Comparison of ENCODE assay signal across 8 mouse cellular contexts in genomic region chr9:64812475-64812860, GRCm38 (mm10). TPM values are rescaled to one million over a fixed set of nuclear protein-coding genes. Genes with fewer than 3 reads are reported as not detected.
A peak's percentile ranks its signal among the peaks of the same experiment; 100 is the strongest.
DNase-seq lines count a peak whose midpoint lies in the region; ATAC-seq and TF ChIP-seq lines count a peak whose summit lies in the region.

No protein-coding gene starts in this region.

- peaks cover 5% of the 10 kb centered on the region for H3K4me1 ChIP-seq in kidney, embryonic 16.5 days (ENCODE audit: insufficient read depth, low read length)
- H3K4me1 ChIP-seq in kidney, adult 2 months (ENCODE audit: control insufficient read depth, insufficient read depth, low read length), result no peaks in the 10 kb centered on the region; the same call in 1 of the 2 replicates
- H3K4me1 ChIP-seq in embryonic facial prominence, embryonic 11.5 days (ENCODE audit: control insufficient read depth, insufficient read depth, low read length), result no peaks in the 10 kb centered on the region
- no peaks in the 10 kb centered on the region for H3K4me1 ChIP-seq in intestine, embryonic 15.5 days (replicated peaks)

- 25% methylated on average over 1 of the region's 1 CpGs for WGBS in kidney, embryonic 16.5 days
- WGBS in kidney, adult 2 months, result 51% methylated on average over 1 of the region's 1 CpGs
- 25% methylated on average over 1 of the region's 1 CpGs for WGBS in embryonic facial prominence, embryonic 11.5 days
- 56% methylated on average over 1 of the region's 1 CpGs for WGBS in intestine, embryonic 15.5 days

- peak overlapping the region; percentile 82 for H3K4me2 ChIP-seq in kidney, embryonic 16.5 days (replicated peaks; ENCODE audit: low read depth, low read length)
- peak overlapping the region; percentile 71 for H3K4me2 ChIP-seq in embryonic facial prominence, embryonic 11.5 days (ENCODE audit: low read depth, low read length)
- H3K4me2 ChIP-seq in intestine, embryonic 15.5 days (replicated peaks), result peak overlapping the region; percentile 78

- TF ChIP-seq POLR2A in kidney, adult 2 months (IDR thresholded peaks at IDR 0.05; ENCODE audit: low read depth, low read length), result no peak

- no peak for ATAC-seq in kidney, embryonic 16.5 days (ENCODE audit: low FRiP score, low TSS enrichment)
- no peak for ATAC-seq in embryonic facial prominence, embryonic 11.5 days (replicated peaks; ENCODE audit: insufficient number of reproducible peaks, low FRiP score, low TSS enrichment, low read depth)
- no peak for ATAC-seq in intestine, embryonic 15.5 days

- no peaks in the 10 kb centered on the region for H3K27me3 ChIP-seq in kidney, embryonic 16.5 days (ENCODE audit: insufficient read depth, low read length)
- H3K27me3 ChIP-seq in kidney, adult 2 months (replicated peaks; ENCODE audit: control insufficient read depth, insufficient read depth, low read length), result no peaks in the 10 kb centered on the region
- no peaks in the 10 kb centered on the region for H3K27me3 ChIP-seq in embryonic facial prominence, embryonic 11.5 days (ENCODE audit: control insufficient read depth, insufficient read depth, low read length)
- no peaks in the 10 kb centered on the region for H3K27me3 ChIP-seq in intestine, embryonic 15.5 days (replicated peaks)

- no peaks in the 10 kb centered on the region for H3K36me3 ChIP-seq in kidney, embryonic 16.5 days (ENCODE audit: insufficient read depth, low read length)
- no peaks in the 10 kb centered on the region for H3K36me3 ChIP-seq in kidney, adult 2 months (ENCODE audit: control insufficient read depth, insufficient read depth, low read length)
- no peaks in the 10 kb centered on the region for H3K36me3 ChIP-seq in embryonic facial prominence, embryonic 11.5 days (replicated peaks; ENCODE audit: control insufficient read depth, insufficient read depth, low read depth, low read length)
- H3K36me3 ChIP-seq in intestine, embryonic 15.5 days, result no peaks in the 10 kb centered on the region

- DNase-seq in kidney, adult 2 months, result no peak
- DNase-seq in embryonic facial prominence, embryonic 11.5 days (ENCODE audit: low spot score), result no peak
- DNase-seq in naive thymus-derived CD4-positive, alpha-beta T cell, adult 2 months (ENCODE audit: low read depth), result peak; percentile 49
- DNase-seq in cerebellum, postnatal 4 days (ENCODE audit: low spot score in 2 of 2), result no peak
- no peak for DNase-seq in embryo, embryonic 10 days (ENCODE audit: low spot score)
- no peak for DNase-seq in gastrocnemius, postnatal 10 days

- H3K9ac ChIP-seq in kidney, embryonic 16.5 days (replicated peaks; ENCODE audit: low read length), result peak overlapping the region; percentile 73; the same call in 1 of the 2 replicates
- no peak overlapping the region for H3K9ac ChIP-seq in embryonic facial prominence, embryonic 11.5 days (replicated peaks; ENCODE audit: low read length)
- H3K9ac ChIP-seq in intestine, embryonic 15.5 days, result peak overlapping the region; percentile 62; the same call in 1 of the 2 replicates

- no peaks in the 10 kb centered on the region for H3K9me3 ChIP-seq in kidney, embryonic 16.5 days (ENCODE audit: low read length)
- H3K9me3 ChIP-seq in embryonic facial prominence, embryonic 11.5 days (replicated peaks; ENCODE audit: control insufficient read depth, low read length), result no peaks in the 10 kb centered on the region
- no peaks in the 10 kb centered on the region for H3K9me3 ChIP-seq in intestine, embryonic 15.5 days

- H3K27ac ChIP-seq in kidney, embryonic 16.5 days (ENCODE audit: low read length), result no peak overlapping the region
- H3K27ac ChIP-seq in kidney, adult 2 months (ENCODE audit: insufficient read depth, low read depth, low read length), result no peak overlapping the region
- H3K27ac ChIP-seq in embryonic facial prominence, embryonic 11.5 days (replicated peaks; ENCODE audit: low read depth, low read length), result no peak overlapping the region
- no peak overlapping the region for H3K27ac ChIP-seq in intestine, embryonic 15.5 days

- peak overlapping the region; percentile 91 for H3K4me3 ChIP-seq in kidney, embryonic 16.5 days (ENCODE audit: low read length)
- no peak overlapping the region for H3K4me3 ChIP-seq in kidney, adult 2 months (ENCODE audit: insufficient read depth, low read depth, low read length)
- H3K4me3 ChIP-seq in embryonic facial prominence, embryonic 11.5 days (ENCODE audit: low read depth, low read length), result peak overlapping the region; percentile 85
- peak overlapping the region; percentile 74; the same call in 1 of the 2 replicates for H3K4me3 ChIP-seq in intestine, embryonic 15.5 days (replicated peaks)

- no peak for TF ChIP-seq CTCF in kidney, adult 2 months (conservative IDR thresholded peaks at IDR 0.05; ENCODE audit: insufficient read depth, insufficient read length, low read depth, low read length)

RNA-seq across cellular contexts. Expression of gene Dennd4a, which starts 1.3 kb away (rescaled TPM):
- 5.0 and 5.2 TPM in 2 replicates for polyA plus RNA-seq in kidney, embryonic 16.5 days (2015; fragmentation: Nextera tagmentation; extraction: Ambion mirVana)
- 4.5 and 5.1 TPM in 2 replicates for polyA plus RNA-seq in kidney, adult 2 months (2012; rRNA removed)
- 5.6 and 8.5 TPM in 2 replicates for polyA plus RNA-seq in embryonic facial prominence, embryonic 11.5 days (2014; fragmentation: Nextera tagmentation; extraction: Ambion mirVana)
- polyA plus RNA-seq in intestine, embryonic 15.5 days (2015; fragmentation: Nextera tagmentation; extraction: Ambion mirVana), result 4.4 and 6.3 TPM in 2 replicates
- 10 to 100 TPM in 1 of 2 experiments, 1 to 10 TPM in 1; 7.7 to 13.1 TPM for total RNA-seq in gastrocnemius, postnatal 10 days (2021)
